Mouse (Mus musculus): ENCODE measurements around the gene Cdc42bpb.

GRCm38 (mm10) chr12:111271966-111272365 lies 105.6 kb downstream of the Cdc42bpb start:
- TF ChIP-seq CTCF (IDR thresholded peaks at IDR 0.05; ENCODE audit: borderline replicate concordance, control insufficient read depth, extremely low read depth, insufficient read depth, low read length, poor library complexity) (no peak), POLR2A (IDR thresholded peaks at IDR 0.05; ENCODE audit: control insufficient read depth, extremely low read depth, insufficient read depth, low read length, poor library complexity) (no peak)

Data from thymus, adult 2 months (tissue).